Mouse (Mus musculus) liver, adult 2 months (tissue): Measurements from ENCODE around the gene Crispld2.

Experiments
- CTCF ChIP-seq: fragments of 200-500 bp; IDR thresholded peaks from 2 replicates; pipeline ENCODE4 v1.5.1; 2011; ENCODE audit warnings: low read depth, low read length, control low read depth
- POLR2A ChIP-seq: fragments of 200-500 bp; IDR thresholded peaks from 2 replicates; pipeline ENCODE4 v1.6.1; 2011; ENCODE audit warnings: low read length, control low read depth; ENCODE audit not compliant: insufficient read depth; ENCODE audit errors: extremely low read depth

- no peak for TF ChIP-seq CTCF
- TF ChIP-seq POLR2A = no peak
These were observed 48.6 kb upstream of the Crispld2 start for GRCm38 (mm10) chr8:119943616-119944015.
